Mouse (Mus musculus) embryonic facial prominence, embryonic 12.5 days (tissue): ENCODE measurements around the gene Ltbp4. TPM values are rescaled to one million over a fixed set of nuclear protein-coding genes. Genes with fewer than 3 reads are reported as not detected.

ENCODE experiments used
- ATAC-seq: fragments of 200-750 bp; cut with Nextera tagmentation; 2 replicates; pipeline ENCODE4 v1.8.0; 2017; ENCODE audit not compliant: insufficient number of reproducible peaks, insufficient read depth, low FRiP score, low TSS enrichment
- H3K27ac ChIP-seq: fragments of 300-500 bp; sonication (generic); 2 replicates; pipeline ENCODE4 v1.5.1; 2016; ENCODE audit warnings: mild to moderate bottlenecking
- H3K27me3 ChIP-seq: fragments of 300-500 bp; sonication (generic); 2 replicates; pipeline ENCODE4 v1.6.1; 2016; ENCODE audit warnings: mild to moderate bottlenecking, moderate library complexity
- H3K36me3 ChIP-seq: fragments of 300-500 bp; sonication (generic); 2 replicates; pipeline ENCODE4 v1.6.1; 2016; ENCODE audit warnings: mild to moderate bottlenecking
- H3K4me1 ChIP-seq: fragments of 300-500 bp; sonication (generic); 2 replicates; pipeline ENCODE4 v1.6.1; 2016
- H3K4me2 ChIP-seq: fragments of 300-500 bp; sonication (generic); replicated peaks from 2 replicates; pipeline ENCODE4 v1.6.1; 2016; ENCODE audit warnings: mild to moderate bottlenecking, moderate library complexity
- H3K4me3 ChIP-seq: fragments of 300-500 bp; sonication (generic); 2 replicates; pipeline ENCODE4 v1.5.1; 2016; ENCODE audit warnings: mild to moderate bottlenecking
- H3K9ac ChIP-seq: fragments of 300-500 bp; sonication (generic); 2 replicates; pipeline ENCODE4 v1.6.1; 2016; ENCODE audit warnings: mild to moderate bottlenecking, moderate library complexity
- H3K9me3 ChIP-seq: fragments of 300-500 bp; sonication (generic); 2 replicates; pipeline ENCODE4 v1.6.1; 2016; ENCODE audit warnings: mild to moderate bottlenecking, moderate library complexity
- WGBS: fragments of 180-500 bp; shearing (Covaris S2); methylation state at CpG from one replicate; pipeline ENCODE4 v1.1.7; 2016; 5-methylcytosine and 5-hydroxymethylcytosine counted together
- polyA plus RNA-seq: library from polyadenylated mRNA; unstranded; fragments of >200 nt; fragmentation: Nextera tagmentation; extraction: Ambion mirVana; gene quantifications from 2 replicates; pipeline ENCODE4 v1.2.1, GENCODE M21; 2016

The Ltbp4 gene
- polyA plus RNA-seq, 1 experiment from 2014 or later, result 16.8 TPM

DNA sequence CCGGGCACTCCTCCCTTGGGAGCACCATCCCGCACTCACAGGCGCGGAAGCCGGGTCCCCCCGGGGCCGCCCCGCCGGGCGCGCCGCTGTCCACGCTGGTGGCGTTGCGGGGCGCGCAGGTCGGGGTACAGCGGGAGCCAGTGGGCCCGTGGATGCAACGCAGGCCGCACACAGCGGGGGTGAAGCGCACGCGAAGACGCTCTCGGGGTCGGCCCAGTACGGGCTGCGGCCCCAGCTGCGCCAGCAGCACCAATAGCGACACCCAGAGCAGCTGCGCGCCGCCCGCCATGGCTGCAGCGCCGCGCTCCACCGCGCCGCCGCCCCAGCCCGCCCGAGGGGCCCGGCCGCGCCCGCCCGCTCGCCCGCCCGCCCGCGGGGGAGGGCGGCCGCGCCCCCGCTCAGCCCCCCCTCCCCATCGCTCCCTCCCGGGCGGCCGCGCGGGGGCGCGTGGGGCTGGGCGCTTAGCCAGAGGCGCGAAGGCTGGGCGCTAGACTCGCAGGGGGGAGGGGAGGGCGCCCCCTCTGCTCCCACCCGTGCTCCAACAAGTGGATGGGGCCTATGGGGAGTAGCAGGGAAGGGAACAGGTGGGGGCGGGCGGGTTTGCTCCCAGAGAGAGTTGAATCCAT lies 4.1 kb downstream of the Ltbp4 start:
- Histone ChIP-seq H3K36me3 (no peaks in the 10 kb centered on the region), H3K27ac (no peak overlapping the region), H3K9ac (peak overlapping the region; percentile 65), H3K4me3 (peak overlapping the region; percentile 53), H3K9me3 (no peaks in the 10 kb centered on the region), H3K4me2 (peak overlapping the region; percentile 91), H3K27me3 (peaks cover 78% of the 10 kb centered on the region), H3K4me1 (peaks cover 63% of the 10 kb centered on the region)
- ATAC-seq, result no peak
- WGBS, result under 1% methylated on average over 65 of the region's 77 CpGs

DNA sequence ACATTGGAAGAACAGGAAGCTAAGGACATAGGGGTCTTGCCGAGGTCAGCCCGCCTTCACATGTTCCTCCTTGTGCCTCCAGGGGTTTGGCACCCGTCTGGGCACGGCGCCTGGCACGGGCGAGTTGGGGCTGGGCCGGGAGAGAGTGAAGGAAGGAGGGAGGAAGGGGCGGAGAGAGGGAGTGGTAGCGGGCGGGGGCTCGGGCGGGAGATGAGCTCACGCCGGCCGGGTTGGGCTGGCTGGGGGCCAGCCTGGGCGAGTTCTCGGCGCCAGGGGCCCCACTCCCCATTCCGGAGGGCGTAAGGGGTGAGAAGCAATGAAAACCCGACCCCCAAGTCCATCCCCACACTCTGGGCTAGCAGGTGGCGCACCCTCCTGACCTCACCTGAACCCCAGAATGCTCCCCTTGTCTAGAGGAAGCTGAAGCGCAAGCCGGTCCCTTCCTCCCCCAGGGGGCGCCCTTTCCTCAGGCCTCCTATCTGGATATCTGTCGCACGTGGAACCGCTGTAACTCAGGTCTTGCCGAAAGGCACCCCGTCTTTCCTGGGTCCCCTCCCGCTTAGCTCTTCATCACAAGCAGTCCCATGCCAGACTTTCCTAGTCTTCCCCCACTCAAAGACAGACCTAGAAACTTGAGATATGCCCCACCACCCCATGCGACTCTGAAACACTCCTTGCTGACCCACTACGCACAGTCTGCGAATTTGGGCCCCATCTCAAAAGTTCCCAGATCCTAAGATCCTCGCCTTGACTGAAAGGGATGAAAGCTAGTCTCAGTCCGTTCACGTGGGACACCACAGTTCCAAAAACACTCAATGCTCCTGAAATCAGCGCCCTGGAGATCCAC lies 4.9 kb downstream of the Ltbp4 start:
- Histone ChIP-seq H3K9me3 (no peaks in the 10 kb centered on the region), H3K4me1 (peaks cover 59% of the 10 kb centered on the region), H3K4me2 (peak overlapping the region; percentile 91), H3K4me3 (peak overlapping the region; percentile 53), H3K27me3 (peaks cover 78% of the 10 kb centered on the region), H3K36me3 (no peaks in the 10 kb centered on the region), H3K27ac (no peak overlapping the region), H3K9ac (peak overlapping the region; percentile 65)
- ATAC-seq, result no peak
- 1% methylated on average over 39 of the region's 39 CpGs for WGBS

DNA sequence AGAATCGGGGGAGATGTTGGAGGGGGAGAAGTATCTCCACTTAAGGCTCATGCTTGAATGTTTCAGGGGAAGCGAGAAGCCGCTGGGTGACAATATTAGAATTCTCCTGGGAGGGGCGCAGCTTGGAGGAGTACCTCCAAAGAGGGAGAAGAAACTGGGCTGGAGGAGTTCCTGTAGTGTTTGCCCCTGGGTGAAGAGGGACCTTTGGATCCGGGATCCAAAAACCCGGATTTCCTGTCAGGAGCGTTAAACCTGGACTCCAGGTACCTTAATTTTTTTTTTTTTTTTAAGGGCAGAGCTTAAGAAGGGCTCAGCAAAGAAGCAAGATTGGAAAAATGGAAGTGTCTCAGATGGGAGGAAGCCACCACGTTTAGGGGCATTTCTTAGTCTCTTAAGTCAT lies 5.6 kb downstream of the Ltbp4 start:
- H3K9me3 ChIP-seq, result no peaks in the 10 kb centered on the region
- H3K4me1 ChIP-seq, result peaks cover 53% of the 10 kb centered on the region
- peak overlapping the region; percentile 53; the same call in 1 of the 2 replicates for H3K4me3 ChIP-seq
- H3K27ac ChIP-seq, result no peak overlapping the region
- ATAC-seq, result no peak
- H3K36me3 ChIP-seq, result no peaks in the 10 kb centered on the region
- peak overlapping the region; percentile 29 for H3K9ac ChIP-seq
- 5% methylated on average over 8 of the region's 8 CpGs for WGBS
- H3K27me3 ChIP-seq, result peaks cover 85% of the 10 kb centered on the region
- peak overlapping the region; percentile 91 for H3K4me2 ChIP-seq

DNA sequence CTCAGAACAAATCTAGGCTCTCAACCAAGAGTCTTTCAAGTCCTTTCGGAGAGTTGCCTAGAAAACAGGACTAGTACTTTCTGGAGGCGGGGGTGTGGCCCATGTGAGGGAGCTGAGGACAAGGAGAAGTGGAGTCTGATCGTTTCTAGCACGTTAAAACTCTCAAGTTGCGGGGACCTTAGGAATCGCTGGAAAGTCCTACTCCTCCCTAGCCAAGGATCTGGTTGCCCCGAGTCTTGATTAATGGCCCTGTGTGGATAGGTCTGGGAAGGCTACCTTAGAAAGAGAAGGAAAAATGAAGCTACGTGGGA lies 6.0 kb downstream of the Ltbp4 start:
- peaks cover 89% of the 10 kb centered on the region for H3K27me3 ChIP-seq
- WGBS, result 4% methylated on average over 8 of the region's 8 CpGs
- H3K4me2 ChIP-seq, result peak overlapping the region; percentile 91
- no peak overlapping the region for H3K27ac ChIP-seq
- H3K4me3 ChIP-seq, result 0 out of 2 replicates have a peak overlapping the region, but pooled peaks have one; percentile 38
- ATAC-seq, result no peak
- H3K36me3 ChIP-seq, result no peaks in the 10 kb centered on the region
- H3K9ac ChIP-seq, result no peak overlapping the region
- H3K9me3 ChIP-seq, result no peaks in the 10 kb centered on the region
- peaks cover 55% of the 10 kb centered on the region for H3K4me1 ChIP-seq

DNA sequence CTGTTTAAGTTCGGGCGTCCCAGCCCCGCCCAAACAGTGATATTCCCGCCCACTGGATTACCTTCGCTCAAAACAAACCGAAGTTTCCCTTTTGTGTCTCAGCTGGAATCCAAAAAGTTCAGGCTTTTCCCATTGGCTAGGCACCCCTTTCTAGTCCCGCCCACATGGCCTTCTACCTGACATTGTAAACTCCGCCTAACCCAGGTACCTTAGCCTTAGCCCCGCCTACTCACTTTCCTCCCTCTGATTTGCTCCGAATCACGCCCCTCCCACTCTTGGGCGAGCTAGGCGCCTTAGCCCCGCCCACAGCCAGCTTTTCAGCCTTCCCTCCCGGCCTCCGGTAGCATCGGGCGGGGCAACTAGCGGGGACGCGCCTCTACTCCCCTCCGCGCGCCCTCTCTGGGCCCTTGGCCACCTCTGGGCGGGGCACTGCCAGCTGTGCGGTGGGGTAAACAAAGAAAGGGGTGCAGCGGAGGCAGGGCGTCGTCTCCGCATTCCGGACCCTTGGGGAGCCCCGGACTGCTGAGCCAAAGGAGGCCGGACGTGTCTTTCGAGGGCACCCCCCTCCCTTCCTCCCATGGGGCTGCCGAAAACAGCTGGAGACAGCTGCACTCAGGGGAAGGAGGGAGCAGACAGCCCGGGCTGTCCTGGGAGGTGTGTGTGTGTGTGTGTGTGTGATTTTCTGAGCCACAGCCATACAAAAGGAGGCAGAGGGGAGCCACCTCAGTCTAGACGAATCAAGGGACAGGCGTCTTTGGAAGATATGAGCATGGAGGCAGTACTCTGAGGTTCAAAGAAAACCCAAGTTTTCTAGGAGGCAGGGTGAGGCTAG lies 6.6 kb downstream of the Ltbp4 start:
- H3K9me3 ChIP-seq, result no peaks in the 10 kb centered on the region
- WGBS, result 1% methylated on average over 39 of the region's 39 CpGs
- peak overlapping the region; percentile 91 for H3K4me2 ChIP-seq
- peak overlapping the region; percentile 59; the same call in 1 of the 2 replicates for H3K27ac ChIP-seq
- peak overlapping the region; percentile 11; the same call in 1 of the 2 replicates for H3K9ac ChIP-seq
- peak overlapping the region; percentile 38 for H3K4me3 ChIP-seq
- H3K36me3 ChIP-seq, result no peaks in the 10 kb centered on the region
- H3K4me1 ChIP-seq, result peaks cover 61% of the 10 kb centered on the region
- ATAC-seq, result no peak
- H3K27me3 ChIP-seq, result peaks cover 95% of the 10 kb centered on the region

DNA sequence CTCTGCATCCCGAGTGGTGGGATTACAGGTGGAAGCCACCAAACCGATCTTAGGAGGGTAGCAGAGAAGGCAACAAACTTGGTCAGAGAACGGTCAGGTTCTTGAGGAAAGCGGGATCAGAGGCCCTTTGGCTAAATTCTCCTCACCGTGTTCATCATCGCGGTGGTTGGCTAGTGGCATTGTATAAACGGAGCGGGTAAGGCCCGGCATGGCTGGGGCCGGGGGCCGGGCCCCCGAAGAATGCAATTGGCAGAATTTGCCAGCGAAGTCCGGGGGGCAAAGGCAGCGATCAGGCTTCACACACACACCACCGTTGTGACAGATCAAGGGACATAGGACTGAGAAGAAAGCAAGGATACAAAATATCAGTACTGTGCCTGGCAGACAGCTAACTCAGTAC lies 7.5 kb downstream of the Ltbp4 start:
- H3K4me3 ChIP-seq, result peak overlapping the region; percentile 38; the same call in 1 of the 2 replicates

DNA sequence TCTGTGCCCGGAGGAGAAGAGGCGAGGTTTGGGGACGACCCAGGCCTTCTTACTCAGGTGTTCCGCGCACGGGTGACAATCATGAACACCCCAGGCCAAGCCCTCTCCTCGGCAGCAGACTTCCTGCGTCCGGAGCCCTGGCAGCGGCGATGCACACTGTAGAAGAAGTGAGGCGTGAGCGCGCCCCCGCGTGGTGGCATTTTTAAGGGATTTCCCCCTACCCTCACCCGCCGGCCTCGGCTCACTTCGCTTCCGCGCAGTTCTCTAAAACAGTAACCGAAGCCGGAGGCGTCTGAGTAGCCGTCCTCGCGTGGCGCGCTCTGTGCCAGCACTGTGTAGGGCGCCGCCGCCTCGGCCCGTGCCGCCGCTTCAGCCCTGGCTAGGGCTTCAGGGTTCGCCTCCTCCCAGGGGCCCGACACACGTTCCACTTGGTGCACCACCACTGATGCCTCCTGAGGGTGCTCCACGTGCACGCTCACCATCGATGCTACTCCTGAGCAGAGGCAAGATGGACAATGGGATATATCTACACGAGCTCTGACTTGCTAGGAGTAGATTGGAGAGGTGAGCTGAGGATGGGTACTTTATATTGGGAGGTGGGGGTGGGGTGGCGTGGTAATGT lies 8.1 kb downstream of the Ltbp4 start:
- Histone ChIP-seq H3K4me1 (peaks cover 54% of the 10 kb centered on the region), H3K9me3 (no peaks in the 10 kb centered on the region), H3K4me3 (peak overlapping the region; percentile 17; the same call in 1 of the 2 replicates), H3K4me2 (peak overlapping the region; percentile 42), H3K36me3 (no peaks in the 10 kb centered on the region), H3K27me3 (peaks cover 97% of the 10 kb centered on the region), H3K9ac (peak overlapping the region; percentile 2; the same call in 1 of the 2 replicates), H3K27ac (no peak overlapping the region)
- peak; percentile 39; the same call in 1 of the 2 replicates for ATAC-seq
- WGBS, result 4% methylated on average over 45 of the region's 45 CpGs

More for the DNA sequence above, 7.5 kb downstream of the Ltbp4 start:
- peak overlapping the region; percentile 91 for H3K4me2 ChIP-seq
- H3K9me3 ChIP-seq, result no peaks in the 10 kb centered on the region
- H3K4me1 ChIP-seq, result peaks cover 59% of the 10 kb centered on the region
- no peaks in the 10 kb centered on the region for H3K36me3 ChIP-seq
- H3K27me3 ChIP-seq, result peaks cover 98% of the 10 kb centered on the region
- no peak overlapping the region for H3K27ac ChIP-seq
- ATAC-seq, result no peak
- H3K9ac ChIP-seq, result no peak overlapping the region
- 24% methylated on average over 17 of the region's 17 CpGs for WGBS

DNA sequence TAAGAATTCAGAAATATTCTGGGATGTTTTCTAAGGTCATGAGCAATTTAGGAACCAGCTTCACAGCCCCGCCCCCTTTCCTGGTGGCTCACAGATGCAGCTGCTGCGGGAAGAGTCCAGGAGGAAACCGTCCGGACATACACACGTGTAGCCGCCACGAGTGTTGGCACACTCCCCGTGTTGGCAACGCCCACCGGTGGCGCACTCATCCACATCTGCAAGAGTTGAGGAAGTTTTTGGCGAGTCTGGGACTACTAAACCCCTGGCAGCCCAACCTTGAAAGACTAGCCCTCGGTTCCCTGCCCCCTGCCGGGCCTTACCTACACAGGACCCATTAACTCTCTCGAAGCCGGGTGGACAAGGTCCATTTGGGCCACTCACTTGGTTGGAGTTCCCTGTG lies 8.8 kb downstream of the Ltbp4 start:
- 28% methylated on average over 16 of the region's 16 CpGs for WGBS
- ATAC-seq, result no peak
- Histone ChIP-seq H3K27me3 (peaks cover 93% of the 10 kb centered on the region), H3K36me3 (no peaks in the 10 kb centered on the region), H3K27ac (no peak overlapping the region), H3K9ac (no peak overlapping the region), H3K4me3 (no peak overlapping the region), H3K9me3 (no peaks in the 10 kb centered on the region), H3K4me2 (no peak overlapping the region), H3K4me1 (peaks cover 46% of the 10 kb centered on the region)

DNA sequence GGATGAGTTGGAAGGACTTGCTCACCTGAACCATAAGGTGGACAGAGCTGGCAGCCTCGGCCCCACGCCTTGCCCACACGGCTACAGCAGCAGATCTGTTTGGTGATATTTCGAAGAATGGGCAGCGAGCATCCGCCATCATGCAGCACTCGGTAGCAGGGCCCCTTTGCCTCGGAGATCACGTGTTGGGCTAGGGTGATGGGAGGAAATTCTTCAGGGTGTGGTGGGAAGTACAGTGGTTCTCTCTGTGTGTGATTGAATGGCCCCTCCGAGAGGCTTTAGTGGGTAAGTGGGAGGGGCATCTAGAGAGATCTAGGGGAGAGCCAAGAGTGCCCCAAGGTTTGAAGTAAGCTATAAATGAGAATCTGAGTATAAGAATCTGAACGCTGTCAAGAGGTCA lies 9.3 kb downstream of the Ltbp4 start:
- peaks cover 89% of the 10 kb centered on the region for H3K27me3 ChIP-seq
- H3K4me2 ChIP-seq, result no peak overlapping the region
- WGBS, result 81% methylated on average over 11 of the region's 11 CpGs
- no peaks in the 10 kb centered on the region for H3K36me3 ChIP-seq
- no peak overlapping the region for H3K4me3 ChIP-seq
- no peak overlapping the region for H3K9ac ChIP-seq
- no peak for ATAC-seq
- no peak overlapping the region for H3K27ac ChIP-seq
- peaks cover 45% of the 10 kb centered on the region for H3K4me1 ChIP-seq
- no peaks in the 10 kb centered on the region for H3K9me3 ChIP-seq

DNA sequence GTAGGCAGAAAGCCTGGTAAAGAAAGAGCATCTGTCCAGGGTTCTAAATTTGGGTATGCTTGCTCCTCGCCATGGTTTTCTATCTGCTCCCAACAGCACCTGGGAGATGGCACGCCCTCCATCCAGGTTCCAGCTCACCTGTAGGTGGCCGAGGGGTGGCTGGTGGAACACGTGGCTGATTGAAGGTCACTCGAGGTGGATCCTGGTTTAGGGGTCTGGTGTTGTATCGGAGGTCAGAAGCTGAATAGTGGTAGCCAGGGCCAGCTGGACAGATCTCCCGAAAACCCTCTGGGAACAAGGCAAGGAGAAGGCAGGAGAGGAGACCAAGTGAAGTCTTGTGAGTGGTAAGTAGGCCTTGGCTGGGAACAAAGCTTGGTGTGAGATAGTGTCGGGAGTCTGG lies 10.0 kb downstream of the Ltbp4 start:
- no peak for ATAC-seq
- Histone ChIP-seq H3K27me3 (peaks cover 82% of the 10 kb centered on the region), H3K9ac (no peak overlapping the region), H3K36me3 (no peaks in the 10 kb centered on the region), H3K9me3 (no peaks in the 10 kb centered on the region), H3K4me1 (peaks cover 38% of the 10 kb centered on the region), H3K27ac (no peak overlapping the region), H3K4me2 (no peak overlapping the region), H3K4me3 (no peak overlapping the region)
- 90% methylated on average over 8 of the region's 8 CpGs for WGBS
